Mouse (Mus musculus): ENCODE data around the gene Clk3.

DNA sequence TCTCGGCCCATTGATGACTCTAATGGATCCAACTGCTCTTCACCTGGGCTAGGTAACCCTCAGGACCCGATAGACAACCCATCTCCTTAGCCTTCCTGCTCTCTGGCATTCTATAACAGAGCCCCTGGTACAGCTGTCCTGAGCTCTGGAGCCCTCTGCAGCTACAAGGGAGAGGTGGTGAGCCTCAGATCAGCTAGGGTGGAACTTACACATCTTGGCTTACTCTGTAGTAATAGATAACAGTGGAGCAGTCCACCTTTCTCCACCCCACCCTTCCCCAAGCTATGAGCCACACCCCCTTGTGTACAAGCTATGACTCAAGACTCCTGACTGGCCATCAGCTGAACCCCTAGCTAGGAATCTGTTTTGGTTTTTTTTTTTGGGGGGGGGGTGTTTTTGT, 5.2 kb upstream of the Clk3 start:
- TF ChIP-seq CHD2 (IDR thresholded peaks at IDR 0.05; ENCODE audit: low read depth, low read length) (no peak), ZNF384 (IDR thresholded peaks at IDR 0.05; ENCODE audit: low read depth, low read length) (no peak)

Data from ES-E14 (cell line).